Mouse (Mus musculus) ES-Bruce4 (cell line): ENCODE measurements at regions not wholly inside any gene's neighbourhood (a gene's known extent, or its start where the extent isn't known, plus 50 kb on each side); places are given as distances from the start of the nearest gene placed in this dataset.

Source experiments
- CTCF ChIP-seq: IDR thresholded peaks from one replicate; pipeline ENCODE4 v1.8.1; 2011; ENCODE audit warnings: low read depth, low read length
- EP300 ChIP-seq: IDR thresholded peaks from 2 replicates; pipeline ENCODE4 v1.6.1; 2011; ENCODE audit warnings: low read depth, low read length; ENCODE audit not compliant: insufficient read depth
- POLR2A ChIP-seq: IDR thresholded peaks from one replicate; pipeline ENCODE4 v1.8.1; 2011; ENCODE audit warnings: low read length; ENCODE audit not compliant: insufficient read depth

- TF ChIP-seq EP300 (no peak), CTCF (no peak), POLR2A (no peak)
Measured at GRCm38 (mm10) chr8:25370947-25371346, 546.8 kb upstream of the Adam5 start.
